Mouse (Mus musculus) ovary, postnatal 14 days (tissue): ENCODE measurements around the gene Hc.

ENCODE experiments used
- DNase-seq: peaks from one replicate; pipeline ENCODE4 v3.0.0; 2022; ENCODE audit warnings: low spot score

Gene Hc

DNA sequence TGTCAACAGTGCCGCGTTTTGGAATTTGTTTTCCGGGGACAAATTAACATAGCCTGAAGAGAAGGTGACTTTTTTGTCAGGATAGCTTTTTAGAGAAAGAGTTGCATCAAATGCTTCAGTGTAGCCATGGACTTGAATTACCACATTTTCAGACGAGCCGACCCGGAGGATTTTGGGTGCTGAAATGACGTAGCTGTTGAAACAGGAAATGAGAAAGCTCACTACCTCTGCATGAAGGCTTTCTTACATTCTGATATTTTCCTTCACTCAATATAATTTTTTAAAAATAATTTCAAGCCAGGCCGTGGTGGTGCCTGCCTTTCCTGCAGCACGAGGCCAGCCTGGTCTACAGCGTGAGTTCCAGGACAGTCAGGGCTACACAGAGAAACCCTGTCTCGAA, 4.0 kb downstream of the Hc start:
- no peak for DNase-seq

DNA sequence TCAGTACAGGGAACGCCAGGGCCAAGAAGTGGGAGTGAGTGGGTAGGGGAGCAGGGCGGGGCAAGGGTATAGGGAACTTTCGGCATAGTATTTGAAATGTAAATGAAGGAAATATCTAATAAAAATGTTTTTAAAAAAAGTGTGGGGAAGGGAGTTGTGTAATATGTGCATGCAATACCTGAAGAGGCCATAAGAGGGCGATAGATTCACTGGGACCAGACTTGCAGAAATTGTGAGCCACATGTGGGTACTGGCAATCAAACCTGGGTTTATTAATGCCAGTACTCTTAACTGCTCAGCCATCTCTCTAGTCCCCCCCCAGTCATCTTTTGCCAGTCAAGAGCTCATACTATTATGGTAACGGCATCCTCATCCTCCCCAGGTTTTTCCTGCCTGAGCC, 12.4 kb downstream of the Hc start:
- peak; percentile 16 for DNase-seq

DNA sequence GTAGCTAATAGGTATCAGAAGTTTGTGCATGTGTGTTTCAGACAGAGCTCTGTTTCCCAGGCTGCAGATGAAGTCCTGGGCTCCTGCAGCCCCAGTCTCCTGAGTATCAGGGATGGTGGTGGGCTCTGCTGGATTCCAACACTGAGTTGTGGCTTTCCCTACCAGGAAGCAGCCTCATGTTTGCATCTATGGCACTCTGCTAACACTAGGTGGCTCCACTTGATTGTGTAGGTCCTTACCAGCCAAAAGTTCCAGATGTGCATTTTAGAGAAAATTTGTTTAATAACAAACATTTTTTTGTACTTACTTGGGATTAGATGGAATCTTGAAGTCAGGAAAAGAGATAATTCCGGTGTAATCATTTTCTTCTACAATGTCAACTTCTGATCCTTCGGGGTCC, 16.3 kb downstream of the Hc start:
- DNase-seq: no peak

DNA sequence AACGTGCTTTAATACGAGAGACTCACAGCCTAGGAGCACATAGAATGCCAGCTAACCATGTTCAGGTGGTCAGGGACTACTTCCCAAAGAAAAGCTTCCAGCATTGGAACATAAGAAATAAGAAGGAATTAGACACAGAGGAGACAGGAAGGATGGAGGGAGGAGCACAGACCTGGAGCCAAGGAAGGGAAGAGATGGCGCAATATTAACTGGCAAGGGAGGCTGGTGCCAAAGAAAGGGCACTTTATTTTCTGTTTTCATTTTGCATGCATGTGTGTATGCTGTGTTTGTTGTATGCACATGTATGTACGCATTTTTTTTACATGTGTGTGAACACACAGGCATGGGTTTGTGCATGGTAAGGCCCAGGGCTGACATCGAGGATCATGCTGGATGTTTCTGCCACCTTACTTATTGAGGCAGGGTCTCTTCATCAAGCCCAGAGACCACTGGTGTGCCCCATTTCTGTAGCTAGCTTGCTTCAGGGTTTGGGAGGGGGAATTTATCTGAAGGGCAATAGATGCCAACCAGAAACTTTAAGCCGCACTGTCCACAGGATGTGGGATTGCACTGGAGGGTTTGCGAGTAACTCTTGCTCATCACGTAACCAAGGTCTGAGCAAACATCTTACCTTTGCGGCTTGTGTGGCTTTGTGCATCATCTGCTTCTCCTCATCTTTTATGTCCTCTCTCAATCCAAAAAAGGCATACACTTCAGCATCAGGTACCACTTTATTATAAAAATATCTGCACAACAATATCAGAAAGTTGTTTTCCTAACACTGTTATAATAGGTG, 22.5 kb downstream of the Hc start:
- DNase-seq: no peak

DNA sequence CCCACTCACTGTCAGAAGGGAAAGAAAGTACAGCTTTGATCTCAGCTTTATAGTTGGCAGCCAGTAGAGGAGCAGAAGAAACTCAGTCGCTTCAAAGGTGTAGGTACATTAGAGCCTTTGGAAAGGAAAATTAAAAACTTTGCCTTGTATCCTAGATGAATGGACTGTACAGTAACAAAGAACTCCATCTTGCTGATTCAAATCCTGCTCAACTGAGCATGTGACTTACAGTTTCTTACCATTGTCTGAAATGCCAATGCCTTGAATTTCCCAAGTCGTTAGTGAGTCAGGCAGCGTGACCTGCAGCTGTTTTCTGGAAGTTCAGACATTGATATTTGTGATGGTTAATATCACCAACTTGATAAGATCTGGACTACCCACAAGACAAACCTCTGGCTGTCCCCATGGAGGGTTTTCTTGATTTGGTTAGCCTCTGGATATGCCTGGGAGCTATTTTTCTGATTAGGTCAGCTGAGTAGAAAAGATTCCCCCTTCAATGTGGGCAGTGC, 36.5 kb downstream of the Hc start:
- DNase-seq: no peak

DNA sequence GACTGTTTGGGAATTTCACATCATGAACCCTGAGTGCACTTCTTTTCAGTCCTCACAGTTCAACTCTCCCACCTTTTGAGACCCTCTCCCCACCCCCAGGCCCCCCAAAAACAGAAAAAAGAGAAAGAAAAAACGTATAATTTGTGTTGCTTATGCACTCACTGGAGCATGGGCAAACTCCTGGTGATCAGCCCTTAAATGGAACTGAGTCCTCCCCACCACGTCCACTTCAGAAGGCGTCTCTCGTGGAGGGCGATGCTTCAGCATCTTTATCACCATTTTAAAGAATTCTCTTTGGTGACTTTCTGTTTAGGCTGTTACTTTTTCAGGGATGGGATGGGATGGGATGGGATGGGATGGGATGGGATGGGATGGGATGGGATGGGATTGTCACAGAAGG, 39.4 kb downstream of the Hc start:
- no peak for DNase-seq

DNA sequence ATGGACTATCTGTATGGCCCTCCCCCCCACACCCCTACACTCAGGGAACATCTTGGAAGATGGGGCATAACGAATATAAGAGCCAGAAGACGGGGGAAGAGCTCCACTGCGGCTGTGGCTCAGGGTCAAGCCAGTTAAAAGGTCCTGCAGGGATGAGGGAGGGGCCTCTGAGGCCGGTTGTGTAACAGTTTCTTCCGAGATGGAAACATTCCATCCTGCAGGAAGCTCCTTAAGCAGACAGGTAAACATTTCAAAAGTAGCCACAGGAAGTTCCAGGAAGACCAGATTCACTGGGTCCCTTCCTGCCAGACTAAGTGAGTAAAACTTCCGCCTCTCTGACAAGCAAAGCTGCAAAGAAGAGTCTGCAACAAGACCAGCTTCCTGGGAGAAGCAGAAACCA, 45.4 kb downstream of the Hc start:
- no peak for DNase-seq

DNA sequence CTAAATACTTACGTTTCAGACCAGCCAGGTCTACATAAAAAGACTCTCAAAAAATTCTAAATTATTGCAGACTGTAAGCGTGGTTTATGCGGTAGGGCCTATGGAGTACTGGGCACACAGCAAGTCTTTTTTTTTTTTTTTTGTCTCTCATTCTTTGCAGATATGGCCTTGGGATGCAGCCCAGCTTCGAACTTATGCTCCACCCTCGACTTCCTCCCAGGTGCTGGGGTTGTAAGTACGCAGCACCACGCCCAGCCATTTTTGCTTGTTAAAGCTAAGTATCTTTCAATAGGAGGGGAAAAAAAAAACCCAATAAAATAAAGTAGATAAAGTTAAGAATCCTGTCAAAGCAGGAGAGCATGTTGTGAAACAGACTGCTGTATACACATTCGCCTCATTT, 49.6 kb downstream of the Hc start:
- no peak for DNase-seq

DNA sequence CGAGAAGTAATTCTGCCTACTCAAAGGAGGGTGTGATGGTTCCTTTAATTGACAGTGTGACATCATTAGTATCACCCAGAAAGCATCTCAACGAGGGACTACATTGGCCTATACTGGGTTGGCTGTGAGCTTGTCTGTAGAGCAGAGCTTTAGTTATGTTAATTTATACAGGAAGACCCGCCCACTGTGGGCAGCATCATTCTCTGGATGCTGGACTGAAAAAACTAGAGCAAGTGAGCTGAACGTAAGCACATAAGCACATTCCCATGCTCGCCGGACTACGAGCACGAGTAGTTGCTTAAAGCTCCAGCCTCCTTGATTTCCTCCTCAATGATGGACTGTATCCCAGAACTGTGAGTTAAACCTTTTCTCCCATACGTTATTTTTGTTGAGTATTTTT, 62.3 kb downstream of the Hc start:
- DNase-seq: no peak

DNA sequence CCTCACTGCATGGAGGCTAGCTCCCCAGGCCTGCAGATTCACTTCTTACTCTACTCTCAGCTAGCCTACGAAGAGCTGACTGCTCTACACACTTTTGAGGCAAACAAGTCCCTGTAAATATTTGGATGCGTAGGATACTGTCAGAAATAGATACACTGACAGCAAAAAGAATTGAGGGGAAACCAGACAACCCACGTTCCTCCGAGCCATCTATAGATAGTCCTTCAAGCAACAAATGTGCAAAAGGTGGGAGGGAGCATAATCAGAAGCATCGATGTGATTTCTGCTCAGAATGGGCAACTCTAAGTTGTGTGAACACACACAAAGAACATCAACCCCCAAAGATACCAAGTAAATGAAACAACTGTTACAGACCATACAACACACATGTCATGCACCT, 64.7 kb downstream of the Hc start:
- no peak for DNase-seq

DNA sequence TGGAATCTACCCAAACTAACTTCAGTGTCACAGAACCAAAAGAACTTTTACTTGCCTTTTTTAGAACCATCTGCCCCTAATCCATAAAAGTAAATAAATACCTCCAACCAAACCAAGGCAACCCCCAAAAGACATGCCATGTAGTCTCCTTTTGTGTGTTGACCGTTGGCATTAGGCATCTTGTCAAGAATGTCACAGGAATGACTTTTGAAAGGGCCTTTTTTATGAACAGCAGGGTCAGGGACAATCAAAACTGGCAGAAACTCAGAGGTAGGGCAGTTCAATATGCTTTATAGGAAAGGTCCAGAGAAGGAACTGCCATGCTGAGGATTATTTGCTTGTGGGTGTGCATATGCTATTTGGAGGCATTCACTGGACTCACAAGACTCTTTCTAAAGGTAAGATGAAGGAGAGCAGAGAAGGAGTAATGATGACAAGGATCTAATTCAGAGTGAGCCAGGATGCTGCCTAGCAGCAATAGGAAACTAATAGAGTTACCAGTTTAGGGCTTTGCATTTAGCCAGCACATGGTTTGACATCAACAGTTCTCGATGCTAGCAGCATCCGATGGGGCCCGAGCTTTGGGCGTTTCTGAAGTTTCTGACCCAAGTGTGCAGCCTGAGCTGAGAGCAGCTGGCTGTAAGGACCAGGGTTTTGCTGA, 67.4 kb downstream of the Hc start:
- DNase-seq: no peak

DNA sequence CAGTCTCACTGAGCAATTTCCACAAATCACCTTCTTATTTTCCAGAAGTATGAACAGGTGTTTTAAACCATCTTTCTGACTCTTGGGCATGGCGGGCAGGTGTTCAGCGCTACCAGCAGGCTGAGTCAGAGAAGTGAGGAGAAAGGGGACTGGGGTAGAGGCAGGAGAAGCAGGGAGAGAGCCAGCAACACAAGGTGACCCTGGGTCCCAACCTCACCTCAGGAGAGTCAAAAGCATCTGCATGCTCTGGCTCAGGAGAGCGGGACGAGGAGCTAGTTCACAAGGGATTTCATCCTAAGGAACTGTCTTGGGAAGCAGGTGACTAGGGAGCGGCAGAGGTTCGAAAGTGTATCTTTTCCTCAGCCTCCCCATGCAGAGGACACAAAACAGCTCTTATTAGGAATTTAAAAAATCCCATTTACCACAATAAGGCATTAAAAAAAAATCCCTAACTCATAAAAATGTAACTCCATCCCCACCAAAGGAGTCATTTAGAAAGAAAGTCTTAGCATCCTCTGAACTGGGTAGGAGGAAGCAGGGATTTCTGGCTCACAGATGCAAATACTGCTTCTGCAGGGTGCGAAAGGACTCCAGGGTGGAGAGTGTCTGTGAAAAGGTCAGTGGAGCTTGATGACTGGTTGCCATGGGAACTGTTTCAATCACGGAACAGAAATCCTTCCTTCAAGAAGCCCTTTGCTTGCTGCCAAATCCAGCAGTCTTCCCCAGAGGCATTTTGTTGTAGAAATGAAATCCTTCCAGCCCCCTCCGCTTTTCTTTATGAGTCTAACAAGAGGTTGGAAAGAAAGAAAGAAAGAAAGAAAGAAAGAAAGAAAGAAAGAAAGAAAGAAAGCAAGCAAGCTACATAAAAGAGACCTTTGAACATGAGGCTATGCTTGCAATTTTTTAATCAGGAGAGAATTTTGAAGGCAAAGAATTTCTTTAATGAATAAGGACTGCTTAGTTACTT, 68.2 kb downstream of the Hc start:
- DNase-seq: no peak

DNA sequence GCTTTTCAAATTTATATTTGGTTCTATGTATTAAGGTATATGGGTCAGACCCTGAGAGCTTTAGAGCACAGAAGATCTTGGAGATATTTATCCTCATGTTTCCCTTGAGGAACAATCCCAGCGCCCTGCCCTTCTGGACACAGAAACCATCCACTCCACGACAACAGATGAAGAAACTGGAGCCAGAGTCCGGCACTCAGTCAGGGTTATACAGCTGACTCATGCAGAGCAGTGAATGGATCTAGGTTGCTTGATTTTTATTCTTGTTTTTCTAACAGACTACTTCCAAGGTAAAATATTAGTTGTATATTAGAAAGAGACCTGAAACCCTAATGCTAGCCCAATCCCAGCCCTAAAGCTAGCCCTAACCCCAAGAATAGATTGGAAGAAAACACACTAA, 69.3 kb downstream of the Hc start:
- DNase-seq: no peak

DNA sequence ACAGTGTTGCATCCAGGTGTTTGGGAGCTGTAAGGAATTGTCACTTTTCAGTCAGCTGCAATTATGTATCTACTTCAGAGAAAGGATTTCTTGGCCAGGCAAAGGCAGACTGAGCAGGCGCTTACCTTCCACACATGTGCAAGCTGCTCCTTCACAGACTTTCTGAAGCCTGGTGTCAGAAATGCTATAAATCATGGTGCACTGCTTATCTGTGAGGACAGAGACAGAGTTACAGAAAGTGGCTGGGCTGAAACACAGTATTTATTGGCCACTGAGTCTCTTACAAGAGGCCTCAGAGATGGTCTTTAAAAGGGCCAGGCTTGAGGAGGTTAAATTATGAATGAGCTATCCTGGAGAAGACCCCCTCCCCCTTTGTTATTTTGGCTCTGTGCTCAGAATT, 71.5 kb downstream of the Hc start:
- DNase-seq: no peak

DNA sequence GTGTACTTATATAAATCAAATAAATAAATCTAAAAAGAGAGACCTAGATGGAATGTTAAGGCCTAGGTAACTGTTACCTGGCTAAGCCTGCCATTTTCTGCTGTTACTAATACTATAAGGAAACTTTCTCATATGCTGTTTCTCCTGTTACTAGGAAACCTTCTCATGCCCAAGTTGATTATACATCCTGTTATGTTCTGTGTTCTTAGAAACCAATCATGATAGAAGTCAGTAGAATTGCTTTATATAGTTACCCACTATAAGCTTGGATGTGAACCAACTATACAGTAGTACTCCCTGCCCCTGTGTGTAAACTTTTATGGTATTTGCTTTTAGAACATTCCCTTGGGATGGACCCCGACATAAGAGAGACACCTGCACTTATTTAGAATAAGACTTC, 73.6 kb downstream of the Hc start:
- DNase-seq: no peak

DNA sequence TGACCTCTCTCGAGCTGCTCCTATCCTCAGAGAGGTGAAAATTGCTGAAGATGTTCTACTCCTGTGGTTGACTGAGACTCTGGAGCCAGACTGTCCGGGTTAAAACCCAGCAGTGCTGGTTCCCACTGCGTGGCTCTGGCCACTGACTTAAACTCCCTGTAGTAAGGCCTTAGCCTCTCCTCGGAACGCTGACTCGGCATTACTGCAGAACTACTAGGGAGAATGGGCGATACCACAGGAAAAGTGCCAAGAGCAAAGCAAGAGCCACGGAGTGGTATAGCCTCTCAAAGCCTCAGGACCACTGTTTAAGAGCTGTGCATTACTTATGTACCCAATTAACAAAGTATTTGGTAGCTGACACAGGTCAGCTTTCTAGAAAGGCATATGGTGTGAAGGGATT, 76.4 kb downstream of the Hc start:
- DNase-seq: no peak

DNA sequence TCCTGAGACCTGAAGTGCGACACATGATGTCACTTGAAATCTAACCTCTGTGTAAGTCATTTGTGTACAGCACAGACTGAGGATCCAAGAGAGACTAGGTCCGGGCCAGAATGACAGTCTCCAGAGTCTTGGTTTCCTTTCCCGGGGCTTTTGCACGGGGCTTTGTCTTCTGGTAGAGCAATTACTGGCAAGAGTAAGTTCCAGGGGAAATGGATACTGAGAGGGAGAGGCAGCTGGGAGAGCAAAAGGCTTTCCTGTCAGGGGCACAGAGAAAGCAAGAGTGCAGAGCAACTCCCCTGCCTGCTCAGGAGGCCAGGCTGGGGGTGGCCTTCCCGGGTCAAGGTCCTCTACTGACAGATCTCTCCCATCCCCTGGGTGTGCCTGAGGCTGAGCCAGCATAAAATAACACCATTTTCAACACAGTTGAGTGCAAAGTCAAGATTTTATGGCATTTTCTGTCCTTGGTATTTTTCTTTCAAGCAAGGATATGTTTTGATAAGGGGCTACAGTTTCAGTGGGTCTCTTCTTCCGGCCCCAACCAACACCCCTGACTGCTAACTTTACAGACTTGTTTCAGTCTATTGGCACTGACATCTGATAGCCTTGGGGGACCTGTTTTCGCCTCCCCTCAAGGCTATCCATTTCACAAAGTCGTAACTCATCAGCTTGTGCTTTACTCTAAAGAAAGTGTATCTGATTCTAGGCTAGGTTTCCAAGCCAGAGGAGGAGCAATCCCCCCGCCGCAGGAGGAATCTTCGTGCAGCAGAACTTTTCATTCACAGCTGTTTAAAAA, 78.1 kb downstream of the Hc start:
- no peak for DNase-seq

DNA sequence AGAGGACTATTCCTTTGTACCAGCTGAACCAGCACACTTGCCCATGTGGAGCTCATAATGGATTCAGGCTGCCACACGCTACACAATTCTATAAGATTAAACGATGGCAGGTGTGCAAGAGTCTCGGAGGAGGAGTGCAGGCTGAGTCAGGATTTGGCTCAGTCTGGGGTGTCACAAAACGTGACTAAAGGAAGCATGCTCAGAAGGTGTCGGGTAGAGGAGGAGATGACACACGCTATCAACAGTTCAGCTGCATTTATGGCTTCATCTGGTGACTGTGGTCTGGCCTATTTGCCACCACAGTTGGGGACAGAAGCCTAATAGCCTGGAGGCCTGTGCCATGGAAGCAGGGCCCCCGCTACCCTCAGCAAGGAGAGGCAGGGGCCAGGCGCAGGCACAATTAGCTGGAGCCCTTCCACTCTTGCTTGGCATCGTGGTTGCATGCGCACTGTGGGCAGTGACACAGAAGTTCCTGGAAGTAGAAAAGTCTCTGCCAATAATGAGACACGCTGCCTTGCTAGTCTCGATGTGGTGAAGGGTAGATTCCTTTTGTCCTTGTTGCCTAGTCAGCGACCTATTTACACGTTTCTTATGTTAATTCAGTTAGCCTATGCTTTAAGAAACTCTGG, 79.0 kb downstream of the Hc start:
- DNase-seq: no peak

DNA sequence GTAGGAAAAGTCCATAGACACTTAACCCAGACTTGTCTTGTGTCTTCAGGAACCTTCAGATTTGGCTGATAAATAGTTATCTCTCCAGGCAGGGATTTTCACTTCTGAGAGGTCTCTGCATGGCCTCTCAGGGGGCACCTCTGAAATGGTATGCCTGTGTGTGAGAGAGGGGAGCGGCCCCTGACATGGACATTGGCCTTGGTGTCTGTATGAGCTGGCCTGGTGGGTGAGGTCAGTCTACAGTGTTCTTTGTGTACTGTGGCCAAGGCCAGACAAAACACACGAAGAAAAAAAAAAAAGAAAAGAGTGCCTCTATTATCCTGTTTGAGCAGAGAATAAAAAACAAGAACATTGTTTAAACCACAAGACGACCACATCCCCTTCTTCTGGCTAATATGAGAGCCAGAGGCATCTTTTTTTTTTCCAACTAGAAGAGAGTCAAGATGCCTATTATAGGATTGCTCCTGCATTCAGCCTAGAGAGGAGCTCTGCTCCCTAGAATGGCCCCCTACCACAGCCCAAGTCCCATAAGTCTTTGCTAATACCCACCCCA, 81.7 kb downstream of the Hc start:
- no peak for DNase-seq

DNA sequence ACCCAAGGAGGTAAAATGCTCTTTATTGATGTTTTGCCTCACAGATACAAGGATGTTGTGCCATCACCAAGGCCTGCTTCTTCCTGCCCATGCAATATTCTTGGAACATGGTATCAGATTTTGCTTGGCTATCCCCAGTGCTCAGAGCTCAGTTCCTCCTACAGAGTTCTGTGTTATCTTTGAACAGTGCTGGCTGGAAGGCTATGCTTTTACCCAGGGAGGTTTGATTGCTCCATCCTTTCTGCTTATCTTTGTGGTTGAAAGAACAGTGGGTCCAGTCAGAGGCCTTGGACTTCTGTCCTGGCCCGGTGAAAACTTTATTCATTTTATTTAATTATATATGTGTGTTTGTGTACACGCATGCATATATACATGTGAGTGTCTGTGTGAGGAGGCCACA, 83.0 kb downstream of the Hc start:
- DNase-seq: no peak
